Comparison of ENCODE assay signal across 22 mouse cellular contexts in genomic region chr2:60228470-60228869, GRCm38 (mm10).
"Had no signal": no experiment of that assay in that cellular context is flagged by ENCODE, and none has a peak within 500 bp of the region (broad histone marks: within the 10 kb centered on the region; RNA-seq: fewer than 3 reads in every experiment).

No protein-coding gene starts in this region.

- H3K27me3 ChIP-seq: hindbrain, embryonic 12.5 days; intestine, embryonic 15.5 days; limb, embryonic 12.5 days had no signal

- ATAC-seq: hindbrain, embryonic 16.5 days; inflammation-experienced regulatory T-cells, adult 6 months; intestine, embryonic 15.5 days; intestine, postnatal 0 days had no signal

- DNase-seq: gastrocnemius, adult 2 months; gastrocnemius, postnatal 10 days; gastrocnemius, postnatal 25 days; heart, adult 2 months; heart, postnatal 10 days; heart, postnatal 4 days; kidney, adult 18-20 months; kidney, adult 8-10 months; kidney, postnatal 10 days; kidney, postnatal 4 days had no signal

- H3K9ac ChIP-seq: hindbrain, embryonic 12.5 days; hindbrain, embryonic 14.5 days; intestine, embryonic 15.5 days; limb, embryonic 12.5 days had no signal

- H3K9me3 ChIP-seq: hindbrain, embryonic 12.5 days; intestine, embryonic 15.5 days; limb, embryonic 10.5 days; limb, embryonic 12.5 days had no signal

- H3K4me3 ChIP-seq: gastrocnemius, adult 2 months; heart, adult 2 months; hindbrain, embryonic 10.5 days; hindbrain, embryonic 12.5 days; intestine, embryonic 15.5 days; layer of hippocampus, adult 2 months; left cerebral cortex, adult 2 months; limb, embryonic 10.5 days; limb, embryonic 12.5 days had no signal

- H3K27ac ChIP-seq: gastrocnemius, adult 2 months; heart, adult 2 months; hindbrain, embryonic 10.5 days; hindbrain, embryonic 12.5 days; hindbrain, embryonic 14.5 days; intestine, embryonic 15.5 days; layer of hippocampus, adult 2 months; left cerebral cortex, adult 2 months; limb, embryonic 10.5 days; limb, embryonic 12.5 days had no signal

- H3K4me1 ChIP-seq: hindbrain, embryonic 10.5 days; hindbrain, embryonic 12.5 days; limb, embryonic 10.5 days; limb, embryonic 12.5 days had no signal

- H3K4me2 ChIP-seq: heart, embryonic 11.5 days; hindbrain, embryonic 12.5 days; hindbrain, embryonic 14.5 days; intestine, embryonic 15.5 days; limb, embryonic 12.5 days had no signal
